Mouse (Mus musculus): ENCODE measurements around the gene Syt6.

Gene Syt6

DNA sequence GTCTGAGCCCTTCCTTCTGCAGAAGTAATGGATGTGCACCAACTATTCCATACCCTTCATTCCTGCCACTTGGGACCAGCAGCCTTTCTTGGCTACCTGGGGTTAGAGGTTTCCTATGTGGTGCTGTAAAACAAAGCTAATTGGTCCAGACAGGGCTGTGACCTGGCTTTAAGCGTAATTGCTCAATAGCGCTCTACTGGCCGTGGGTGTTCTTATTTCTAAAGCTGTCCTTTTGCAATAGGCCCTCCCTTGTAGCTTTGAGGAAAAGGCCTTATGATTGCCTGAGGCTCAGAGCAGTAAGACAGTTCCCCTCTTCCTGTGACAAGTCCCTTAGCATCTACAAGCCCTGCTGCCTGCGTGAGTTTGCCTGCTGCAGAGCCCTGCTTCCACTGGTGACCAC is 22.6 kb downstream of the Syt6 start:
- in situ Hi-C loops (cut with MboI; ENCODE audit: low sequenced_read_pairs) = no loop called here

DNA sequence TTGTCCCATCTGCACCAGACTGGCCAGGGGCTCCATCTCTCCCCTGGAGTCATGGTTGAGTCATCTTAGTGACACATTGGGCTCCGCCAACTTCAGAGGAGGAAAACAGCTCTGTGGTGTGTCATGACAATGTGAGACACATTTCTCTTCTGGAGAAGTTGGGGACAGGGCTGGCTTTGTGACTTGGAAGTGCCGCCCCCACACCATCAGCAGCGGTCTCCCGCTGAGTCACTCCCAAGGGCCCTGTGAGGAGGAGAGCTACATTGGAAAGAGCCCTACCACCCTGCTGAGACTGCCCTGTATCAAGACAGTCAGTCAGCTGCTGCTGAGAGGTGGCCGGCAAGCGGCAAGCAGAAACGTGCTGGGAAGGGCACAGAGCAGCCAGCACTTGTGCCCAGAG is 26.0 kb downstream of the Syt6 start:
- in situ Hi-C loops (cut with MboI; ENCODE audit: low sequenced_read_pairs) = no loop called here

DNA sequence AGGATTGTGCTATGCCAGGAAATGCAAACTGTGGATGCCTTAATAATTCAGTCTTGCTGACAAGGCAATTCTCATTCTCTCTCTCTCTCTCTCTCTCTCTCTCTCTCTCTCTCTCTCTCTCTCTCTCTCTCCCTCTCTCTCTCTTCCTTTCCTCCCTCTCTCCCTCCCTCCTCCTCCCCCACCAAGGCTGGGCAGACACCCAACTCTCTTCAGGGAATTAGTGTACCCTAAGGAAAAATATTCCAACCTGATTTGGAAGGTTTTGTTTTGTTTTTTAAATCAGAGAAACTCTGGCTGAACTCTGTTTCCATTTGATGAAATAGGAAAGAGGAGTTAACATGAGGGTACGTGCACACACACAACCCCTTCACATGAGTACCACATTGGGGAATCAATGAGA is 26.5 kb downstream of the Syt6 start:
- in situ Hi-C loops (cut with MboI; ENCODE audit: low sequenced_read_pairs) = no loop called here

DNA sequence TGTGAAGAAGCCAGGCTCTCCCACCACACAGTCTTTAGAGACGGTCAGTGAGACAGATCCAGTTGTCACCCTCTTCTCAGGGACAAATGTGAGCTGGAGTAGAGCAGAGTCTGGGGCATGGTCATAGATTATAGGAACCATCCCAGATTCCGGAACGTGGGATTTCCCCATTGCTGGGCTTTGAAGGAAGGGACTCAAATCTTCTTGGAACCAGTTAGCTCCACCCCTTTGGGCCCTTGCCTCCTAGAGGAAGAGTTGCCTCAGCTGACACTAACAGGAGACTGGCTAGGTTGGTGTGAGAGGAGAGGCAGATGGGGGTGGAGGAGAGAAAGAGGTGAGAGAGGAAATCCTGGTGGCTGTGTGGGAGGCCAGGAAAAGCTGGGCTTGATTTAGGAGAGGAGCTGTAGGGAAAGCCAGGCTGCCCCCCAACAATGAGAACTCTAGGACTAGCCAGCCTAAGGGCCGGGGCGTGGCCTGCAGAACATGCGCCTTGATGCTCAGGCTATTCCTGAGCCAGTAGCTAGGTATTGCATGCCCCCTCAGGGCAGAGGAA is 31.1 kb downstream of the Syt6 start:
- in situ Hi-C loops (cut with MboI; ENCODE audit: low sequenced_read_pairs) = no loop called here

DNA sequence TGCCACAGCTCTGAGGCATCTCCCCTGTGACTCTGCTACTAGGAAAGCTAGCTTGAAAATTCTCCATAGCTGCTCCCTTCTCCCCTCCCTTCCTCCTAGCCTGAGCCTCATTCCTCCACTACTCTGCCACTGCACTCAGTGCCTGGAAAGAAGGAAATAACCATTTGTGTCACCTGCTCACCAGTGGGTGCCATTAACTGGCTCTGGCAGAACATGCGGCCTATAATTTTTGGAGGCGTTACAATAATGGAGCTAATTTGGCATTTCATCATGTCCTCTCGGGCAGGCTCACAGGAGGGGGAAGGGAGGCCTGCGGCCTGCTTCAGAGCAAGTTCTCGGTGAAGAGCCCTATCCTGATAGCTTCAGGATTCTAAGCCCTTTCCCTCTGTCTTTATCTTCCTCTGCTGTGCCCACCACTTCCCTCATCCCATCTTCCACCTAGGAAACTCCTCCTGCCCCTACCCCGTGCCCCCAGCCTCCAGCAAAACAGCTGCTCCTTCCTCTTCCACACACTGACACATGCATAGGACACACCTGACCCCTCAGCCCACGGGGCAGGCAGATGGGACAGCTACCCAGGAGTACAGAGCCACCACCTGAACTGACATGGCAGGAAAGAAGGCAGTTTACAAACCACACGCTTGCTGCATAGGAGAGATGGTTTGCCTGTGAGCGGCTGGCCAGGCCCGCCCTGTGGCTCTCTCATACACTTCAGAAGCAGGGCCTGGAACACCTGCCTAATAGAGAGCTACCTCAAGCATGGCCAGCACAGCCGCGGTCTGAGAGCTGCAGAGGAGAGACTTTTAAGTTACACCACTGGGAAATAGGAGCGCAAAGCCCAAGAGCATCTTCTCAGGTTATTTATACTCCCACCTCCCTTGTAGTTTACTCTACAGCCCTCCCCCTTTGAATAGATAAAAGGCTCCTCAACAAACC is 31.9 kb downstream of the Syt6 start:
- in situ Hi-C loops (cut with MboI; ENCODE audit: low sequenced_read_pairs) = no loop called here

DNA sequence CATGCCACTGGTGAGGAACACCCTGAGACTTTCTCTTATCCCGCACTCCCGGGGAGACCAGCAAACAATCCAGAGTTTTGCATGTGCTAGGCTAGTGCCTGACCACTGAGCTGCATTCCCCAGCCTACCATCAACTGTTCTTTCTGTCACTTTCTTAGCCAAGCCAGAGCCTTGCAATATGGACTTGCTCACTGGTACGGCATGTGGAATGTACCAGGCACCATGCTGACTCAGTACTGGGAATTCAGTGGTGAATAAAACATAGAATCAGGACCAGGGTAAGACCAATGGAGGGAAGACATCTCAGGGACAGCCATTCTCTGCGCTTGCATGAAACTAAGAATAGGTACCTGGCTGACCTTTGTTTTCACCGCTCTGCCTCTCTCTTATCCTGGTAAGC is 35.2 kb downstream of the Syt6 start:
- in situ Hi-C loops (cut with MboI; ENCODE audit: low sequenced_read_pairs) = no loop called here

DNA sequence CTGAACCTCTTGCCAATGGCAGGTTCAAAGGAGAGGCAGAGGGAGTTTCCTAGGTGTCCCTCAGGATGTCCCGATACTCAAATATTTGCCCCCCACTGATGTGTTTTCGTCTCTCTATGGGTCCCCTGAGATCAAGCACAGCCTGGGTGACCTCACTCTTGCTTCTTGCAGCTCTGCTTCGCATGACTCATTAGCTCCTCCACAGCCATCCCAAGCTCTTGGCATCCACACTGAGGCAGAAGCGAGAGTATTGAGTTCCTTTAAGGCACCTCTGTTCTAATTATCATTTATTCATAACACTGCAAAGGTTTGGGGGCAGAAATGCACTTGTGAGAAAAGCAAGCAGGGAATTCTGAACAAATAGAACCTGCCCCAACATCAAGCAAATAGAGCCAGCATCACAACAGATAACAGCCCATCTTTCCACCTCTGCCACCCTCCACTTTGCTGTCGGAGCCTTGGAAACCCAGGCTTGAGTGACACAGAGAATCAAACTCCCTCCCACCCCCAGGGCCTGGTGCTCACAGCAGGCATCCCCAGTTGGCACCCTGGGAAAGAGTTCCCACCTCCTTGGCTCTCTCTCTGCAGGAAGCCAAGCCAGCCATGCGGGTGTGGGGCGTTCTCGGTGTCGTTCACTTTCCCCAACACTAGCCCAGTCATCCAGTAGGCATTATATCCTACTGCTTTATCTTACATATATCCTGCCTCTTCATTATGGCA is 37.8 kb downstream of the Syt6 start:
- in situ Hi-C loops (cut with MboI; ENCODE audit: low sequenced_read_pairs) = no loop called here

DNA sequence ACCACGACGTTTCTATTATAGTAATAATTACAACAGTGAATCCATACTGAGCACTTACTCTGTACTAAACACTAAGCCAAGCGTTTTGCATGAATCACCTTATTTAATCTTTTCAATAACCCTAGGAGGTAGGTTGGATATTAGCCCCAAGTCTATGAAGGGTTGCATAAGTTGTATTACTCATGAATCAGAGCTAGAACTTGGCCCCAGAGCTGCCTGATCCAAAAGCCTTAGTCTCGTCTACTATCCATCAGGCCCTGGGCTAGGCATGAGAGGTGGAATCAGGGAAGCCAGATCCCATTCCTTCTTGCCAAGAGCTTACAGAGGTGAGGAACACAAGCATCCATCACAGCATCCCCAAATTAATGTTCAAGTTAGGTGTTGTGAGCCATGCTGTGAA is 40.6 kb downstream of the Syt6 start:
- in situ Hi-C loops (cut with MboI; ENCODE audit: low sequenced_read_pairs) = no loop called here

DNA sequence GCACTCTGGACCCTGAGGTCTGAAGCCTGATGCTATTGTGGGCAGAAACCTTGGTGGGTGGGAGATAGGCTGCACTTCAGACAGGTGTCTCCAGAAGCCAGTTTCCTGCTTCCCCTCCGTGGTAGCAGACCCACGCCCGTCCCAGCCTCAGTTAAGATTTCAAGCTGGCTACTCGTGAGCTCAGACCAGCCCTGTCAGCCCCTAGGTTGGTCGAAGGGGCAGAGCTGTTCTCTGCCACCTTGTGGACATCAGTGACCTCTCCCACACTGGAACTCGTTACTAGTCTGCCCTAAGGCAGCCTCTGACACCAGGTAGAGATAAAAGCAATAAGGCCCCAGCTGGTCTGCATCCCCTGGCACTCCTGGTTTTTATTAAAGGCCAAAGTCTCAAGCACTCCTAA is 42.0 kb downstream of the Syt6 start:
- in situ Hi-C loops (cut with MboI; ENCODE audit: low sequenced_read_pairs) = no loop called here

DNA sequence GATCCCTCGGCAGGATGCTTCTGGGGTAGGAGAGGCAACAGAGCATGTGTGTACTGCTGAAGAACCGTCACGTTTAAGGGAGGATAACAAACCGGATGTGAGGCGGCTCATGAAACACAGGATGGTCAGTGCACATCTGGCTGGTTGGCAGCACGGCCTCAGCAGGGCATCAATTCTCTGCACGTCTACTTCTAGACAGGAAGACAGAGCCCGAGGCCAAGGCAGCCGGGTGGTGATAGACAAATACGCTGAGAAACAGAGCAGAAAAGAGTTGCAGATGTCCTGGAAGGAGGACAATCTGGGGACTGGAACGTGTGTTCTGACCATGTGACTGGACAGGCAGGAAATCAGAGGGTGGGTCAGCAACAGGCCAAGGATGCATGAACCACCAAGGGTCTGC is 45.1 kb downstream of the Syt6 start:
- in situ Hi-C loops (cut with MboI; ENCODE audit: low sequenced_read_pairs) = no loop called here

DNA sequence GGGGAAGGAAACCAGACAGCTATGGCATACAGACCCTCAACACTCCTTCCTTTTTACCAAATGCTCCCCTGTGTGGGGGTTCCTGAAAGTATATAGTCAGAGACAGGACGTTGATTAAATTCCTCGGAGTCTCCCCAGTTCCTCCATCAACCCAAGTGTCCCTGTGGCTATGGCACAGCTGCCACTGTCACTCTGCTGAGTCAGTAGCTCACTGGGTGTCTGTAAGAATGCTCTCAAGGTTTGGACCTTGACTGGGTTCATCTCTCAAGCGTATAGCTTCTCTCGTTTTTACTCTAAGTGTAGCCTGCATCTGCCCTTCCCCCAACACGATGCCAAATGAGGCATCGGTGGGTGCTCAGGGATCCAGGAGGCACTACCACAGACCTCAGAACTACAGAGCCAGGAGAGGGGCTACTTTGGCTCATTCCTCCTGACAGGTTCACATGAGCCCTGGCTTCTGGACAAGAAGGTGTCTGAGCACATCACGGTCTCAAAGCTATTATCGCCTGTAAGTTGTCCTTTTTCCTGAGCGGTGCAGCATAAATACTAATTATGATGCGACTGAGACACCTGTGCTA is 49.0 kb downstream of the Syt6 start:
- in situ Hi-C loops (cut with MboI; ENCODE audit: low sequenced_read_pairs) = no loop called here

DNA sequence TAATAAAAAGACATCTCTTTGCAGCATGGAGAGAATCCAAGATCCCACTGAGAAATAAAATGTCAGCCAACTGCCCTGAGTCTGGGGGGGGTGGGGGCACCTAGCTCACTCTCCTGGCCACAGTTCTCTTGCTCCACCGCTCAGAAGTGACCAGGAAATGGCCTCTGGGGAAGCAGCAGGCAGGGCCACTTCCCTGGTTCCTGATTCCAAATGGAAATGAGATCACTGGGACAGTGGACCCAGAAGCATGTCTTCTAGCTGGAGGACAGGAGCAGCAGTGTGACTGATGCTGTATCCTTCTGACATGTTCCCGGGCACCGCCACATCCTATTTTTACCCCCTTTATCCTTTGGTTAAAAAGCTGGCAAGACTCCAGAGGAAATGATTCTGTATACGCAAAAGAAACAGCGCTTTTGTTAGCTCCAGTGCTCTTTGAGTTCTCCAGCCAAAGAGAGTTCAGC is 49.6 kb downstream of the Syt6 start:
- in situ Hi-C loops (cut with MboI; ENCODE audit: low sequenced_read_pairs) = no loop called here

DNA sequence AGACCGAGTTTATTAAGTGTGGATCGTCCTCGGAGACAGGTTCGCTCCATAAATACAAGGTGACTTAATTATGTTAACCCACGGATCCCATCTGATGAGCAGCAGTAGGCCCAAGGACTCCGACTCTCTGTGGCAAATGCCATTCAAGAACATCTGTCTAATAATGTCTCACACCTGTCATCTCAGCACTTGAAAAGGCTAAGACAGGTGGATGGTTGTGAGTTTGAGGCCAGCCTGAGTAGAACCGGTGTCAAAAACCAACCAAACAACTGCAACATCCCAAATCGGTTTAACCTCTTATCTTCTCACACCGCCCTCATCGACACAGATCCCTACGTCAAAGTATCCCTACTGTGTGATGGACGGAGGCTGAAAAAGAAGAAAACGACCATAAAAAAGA is 50.1 kb downstream of the Syt6 start:
- in situ Hi-C loops (cut with MboI; ENCODE audit: low sequenced_read_pairs) = no loop called here

DNA sequence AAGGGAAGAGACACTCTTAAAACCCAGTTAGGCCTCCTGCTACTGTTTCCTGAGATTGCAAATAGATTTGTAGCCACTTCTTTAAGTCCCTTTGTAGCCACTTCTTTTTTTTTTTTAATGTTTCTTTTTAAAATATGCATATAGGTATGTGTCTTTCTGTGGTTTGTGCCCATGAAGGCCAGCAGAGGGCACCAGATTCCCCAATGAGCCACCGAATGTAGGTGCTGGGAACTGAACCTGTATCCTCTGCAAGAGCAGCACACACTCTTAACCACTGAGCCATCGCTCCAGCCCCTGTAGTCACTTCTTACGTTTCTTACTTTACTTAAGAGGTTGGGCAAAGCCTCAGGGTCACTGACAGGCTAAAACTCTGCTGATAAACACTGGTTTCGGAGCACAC is 51.5 kb downstream of the Syt6 start:
- in situ Hi-C loops (cut with MboI; ENCODE audit: low sequenced_read_pairs) = no loop called here

DNA sequence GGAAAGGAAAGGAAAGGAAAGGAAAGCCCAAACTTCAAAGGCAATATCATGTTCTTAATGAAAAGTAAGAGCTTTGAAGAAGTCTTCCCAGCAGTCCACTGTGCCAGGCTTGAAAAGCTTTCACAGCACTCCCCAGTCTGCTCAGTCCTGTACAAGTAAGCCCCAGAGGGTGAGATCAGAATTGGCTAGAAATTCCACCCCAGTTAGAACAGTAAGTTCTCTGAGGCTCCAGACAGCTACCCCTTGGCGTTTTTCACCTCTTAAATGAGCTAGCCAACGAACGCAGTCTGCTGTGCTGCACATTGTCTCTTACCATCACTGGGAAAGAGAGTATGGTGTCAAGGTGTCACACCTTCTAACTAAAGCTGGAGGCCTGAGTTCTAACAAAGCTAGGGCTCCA is 52.6 kb downstream of the Syt6 start:
- in situ Hi-C loops (cut with MboI; ENCODE audit: low sequenced_read_pairs) = no loop called here

DNA sequence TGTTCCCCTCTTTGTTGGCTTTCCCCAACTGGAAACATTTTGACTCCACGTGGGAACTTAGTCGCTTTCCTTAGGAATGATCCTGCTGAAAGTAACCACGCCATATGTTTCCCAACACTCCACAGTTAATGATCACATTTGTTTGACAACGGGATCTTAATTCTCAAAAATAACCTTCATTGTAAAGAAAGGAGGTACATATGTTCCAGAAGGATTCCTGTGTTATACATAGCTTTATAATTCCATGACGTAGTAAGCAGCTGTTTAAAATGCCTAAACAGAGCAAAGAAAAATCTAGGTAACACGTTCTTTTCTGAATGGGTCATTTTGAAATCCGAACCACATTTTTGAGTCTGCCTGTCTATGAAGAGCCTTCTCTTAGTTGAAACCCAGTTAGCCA is 58.1 kb downstream of the Syt6 start:
- in situ Hi-C loops (cut with MboI; ENCODE audit: low sequenced_read_pairs) = no loop called here

DNA sequence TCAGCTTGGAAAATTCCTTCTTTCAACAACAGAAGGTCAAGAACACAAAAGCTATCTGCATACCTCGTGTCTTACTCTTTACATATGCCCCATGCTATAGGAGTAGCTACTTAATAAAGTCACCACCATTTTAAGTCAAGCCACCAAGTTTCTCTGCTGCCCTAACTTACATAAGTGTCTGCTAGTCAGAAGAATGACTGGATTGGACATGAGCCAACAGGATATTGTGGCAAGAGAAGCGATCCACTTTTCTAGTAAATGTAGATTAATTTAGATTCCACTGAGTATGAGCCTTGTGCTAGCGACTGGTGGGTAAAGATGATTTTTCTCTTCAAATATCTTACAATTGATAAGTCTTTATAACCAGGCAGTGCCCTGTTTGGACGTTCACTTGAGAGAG is 58.8 kb downstream of the Syt6 start:
- in situ Hi-C loops (cut with MboI; ENCODE audit: low sequenced_read_pairs) = no loop called here

DNA sequence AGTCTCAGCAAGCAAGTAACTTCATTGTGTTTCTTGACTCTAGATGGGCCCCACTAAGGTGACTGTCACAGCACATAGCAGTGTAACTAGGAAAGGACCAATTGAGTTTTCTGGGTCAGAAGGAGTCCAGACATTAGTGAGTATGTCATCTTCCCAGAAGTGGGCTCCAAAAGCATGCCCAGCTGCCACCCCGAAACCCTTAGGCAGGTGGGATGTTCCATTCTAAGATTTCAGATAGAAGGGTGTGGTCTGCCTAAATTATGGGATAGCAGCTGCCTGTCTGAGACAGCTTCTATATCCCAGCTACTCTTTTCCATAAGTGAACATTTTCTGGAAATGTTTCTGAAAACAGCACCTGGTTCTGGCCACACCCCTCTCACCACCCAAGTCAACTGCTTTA is 59.2 kb downstream of the Syt6 start:
- in situ Hi-C loops (cut with MboI; ENCODE audit: low sequenced_read_pairs) = no loop called here

DNA sequence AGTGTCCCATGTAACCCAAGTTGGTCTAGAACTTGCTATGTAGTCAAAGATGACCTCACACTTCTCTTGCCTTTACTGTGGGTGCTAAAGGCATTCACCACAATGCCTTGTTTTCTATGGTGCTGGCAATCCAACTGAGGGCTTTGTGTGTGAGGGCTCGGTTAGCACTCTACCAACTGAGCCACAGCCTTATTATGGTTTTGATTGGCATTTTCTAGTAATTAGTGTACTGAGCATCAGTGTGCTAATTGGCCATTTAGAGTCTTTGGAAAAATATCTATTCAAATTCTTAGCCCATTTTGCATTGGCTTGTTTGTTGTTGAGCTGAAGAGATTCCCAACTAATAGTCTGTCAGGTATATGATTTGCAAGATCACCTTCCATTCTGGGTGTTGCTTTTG is 62.6 kb downstream of the Syt6 start:
- in situ Hi-C loops (cut with MboI; ENCODE audit: low sequenced_read_pairs) = no loop called here

DNA sequence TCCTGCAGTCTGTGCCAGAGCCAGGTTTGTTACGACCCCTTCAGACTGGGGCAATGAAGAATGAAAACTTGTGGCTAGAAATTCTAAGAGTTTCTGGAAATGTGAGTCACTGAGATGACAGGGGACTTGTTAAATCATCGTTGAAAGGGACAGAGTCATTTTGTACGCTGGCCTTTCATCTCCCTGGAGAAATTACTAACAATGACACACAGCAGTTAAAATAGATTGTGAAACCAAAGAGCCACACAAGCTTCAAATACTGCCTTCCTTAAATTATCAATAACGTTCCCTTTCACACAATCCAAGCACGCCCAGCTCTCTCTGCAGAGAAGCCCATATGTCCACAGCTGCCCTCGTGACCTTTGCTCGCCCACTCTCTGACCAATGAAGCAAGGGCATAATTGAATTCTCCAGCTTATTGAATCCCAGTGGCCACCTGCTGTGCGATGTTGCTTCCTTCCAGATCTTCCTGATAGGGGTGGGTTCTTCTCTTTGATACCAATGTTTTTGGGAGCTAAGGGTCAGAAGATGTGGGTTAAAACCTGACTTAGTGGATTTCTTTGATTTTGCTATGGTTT is 65.3 kb downstream of the Syt6 start:
- in situ Hi-C loops (cut with MboI; ENCODE audit: low sequenced_read_pairs) = no loop called here

DNA sequence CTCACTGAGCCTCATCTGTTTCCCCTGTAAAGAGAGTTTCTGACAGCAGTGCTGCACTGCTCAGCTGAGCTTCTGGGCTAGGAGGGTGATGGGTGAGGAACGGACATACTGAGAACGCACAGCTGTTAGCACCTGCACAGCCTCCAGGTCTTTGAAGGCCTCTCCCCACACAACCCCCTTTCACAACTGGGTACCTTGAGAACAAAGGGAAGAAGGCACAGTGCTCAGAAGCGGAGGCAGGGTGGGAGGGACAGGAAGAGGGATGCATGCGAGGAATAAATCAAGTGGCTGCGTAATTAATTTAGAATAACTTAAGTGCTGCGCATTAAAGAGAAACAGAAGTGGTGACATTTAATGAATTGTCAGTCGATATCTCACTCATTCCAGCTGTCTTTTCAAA is 66.3 kb downstream of the Syt6 start:
- in situ Hi-C loops (cut with MboI; ENCODE audit: low sequenced_read_pairs) = no loop called here

Data from CH12F3 (cell line).